Mouse (Mus musculus) layer of hippocampus, adult 8-10 months (tissue): Measurements from ENCODE around the gene Castor2. TPM values are rescaled to one million over a fixed set of nuclear protein-coding genes. Genes with fewer than 3 reads are reported as not detected.

ENCODE experiments used
- DNase-seq, 2 experiments: peaks; one replicate each; pipeline ENCODE4 v3.0.0; 2022; ENCODE audit warnings: low spot score in 2 of 2
- total RNA-seq, 4 experiments: library from RNA; stranded (reverse); gene quantifications; 2 replicates each; pipeline ENCODE4 v1.2.4; 2022

The Castor2 gene
- total RNA-seq, 4 experiments from 2014 or later, result 53.3 to 102 (median 68.7) TPM

- no peak for DNase-seq
These were observed 2.4 kb downstream of the Castor2 start for GRCm38 (mm10) chr5:134101883-134102282.

GRCm38 (mm10) chr5:134102720-134103119, 3.2 kb downstream of the Castor2 start:
- DNase-seq, result no peak

- no peak for DNase-seq
These were observed 6.3 kb downstream of the Castor2 start for GRCm38 (mm10) chr5:134105829-134106228.

- DNase-seq, result no peak
These were observed 15.5 kb downstream of the Castor2 start for GRCm38 (mm10) chr5:134114981-134115380.

GRCm38 (mm10) chr5:134115639-134116259, 16.2 kb downstream of the Castor2 start:
- DNase-seq, result no peak

GRCm38 (mm10) chr5:134118798-134119407, 19.4 kb downstream of the Castor2 start:
- DNase-seq, result no peak

GRCm38 (mm10) chr5:134119481-134120120, 20.1 kb downstream of the Castor2 start:
- no peak for DNase-seq

- DNase-seq, result no peak
These were observed 20.6 kb downstream of the Castor2 start for GRCm38 (mm10) chr5:134120135-134120534.

- no peak for DNase-seq
These were observed 21.8 kb downstream of the Castor2 start for GRCm38 (mm10) chr5:134121138-134121892.

GRCm38 (mm10) chr5:134121893-134122259, 22.4 kb downstream of the Castor2 start:
- no peak for DNase-seq

- no peak for DNase-seq
These were observed 24.3 kb downstream of the Castor2 start for GRCm38 (mm10) chr5:134123846-134124245.

- no peak for DNase-seq
These were observed 26.7 kb downstream of the Castor2 start for GRCm38 (mm10) chr5:134126232-134126631.

- DNase-seq, result no peak
These were observed 32.1 kb downstream of the Castor2 start for GRCm38 (mm10) chr5:134131586-134131985.

GRCm38 (mm10) chr5:134136022-134136421, 36.5 kb downstream of the Castor2 start:
- DNase-seq, result no peak

GRCm38 (mm10) chr5:134137933-134138332, 38.4 kb downstream of the Castor2 start:
- DNase-seq, result no peak

GRCm38 (mm10) chr5:134139429-134139828, 39.9 kb downstream of the Castor2 start:
- DNase-seq, result no peak

GRCm38 (mm10) chr5:134141236-134141635, 41.7 kb downstream of the Castor2 start:
- no peak for DNase-seq

GRCm38 (mm10) chr5:134142381-134142780, 42.9 kb downstream of the Castor2 start:
- no peak for DNase-seq

GRCm38 (mm10) chr5:134144986-134145385, 45.5 kb downstream of the Castor2 start:
- DNase-seq, result no peak

GRCm38 (mm10) chr5:134147194-134147753, 47.8 kb downstream of the Castor2 start:
- no peak for DNase-seq

- DNase-seq, result no peak
These were observed 48.6 kb downstream of the Castor2 start for GRCm38 (mm10) chr5:134148153-134148552.

GRCm38 (mm10) chr5:134151895-134152294, 52.4 kb downstream of the Castor2 start:
- no peak for DNase-seq
